Mouse (Mus musculus) midbrain, embryonic 11.5 days (tissue): ENCODE results near the gene Pcolce. TPM values are rescaled to one million over a fixed set of nuclear protein-coding genes. Genes with fewer than 3 reads are reported as not detected.
A peak's percentile ranks its signal among the peaks of the same experiment; 100 is the strongest.
"Not testable (repeated sequence)": the region's sequence is repeated elsewhere in the genome, so short reads cannot be mapped to it uniquely, and the experiment has no call there.

ENCODE experiments used
- ATAC-seq: fragments of 200-750 bp; cut with Nextera tagmentation; 2 replicates; pipeline ENCODE4 v1.8.0; 2017; ENCODE audit warnings: moderate TSS enrichment, moderate library complexity; ENCODE audit not compliant: low FRiP score
- DNase-seq: peaks from one replicate; pipeline ENCODE4 v3.0.0; 2015; ENCODE audit warnings: low spot score; ENCODE audit errors: missing footprints
- H3K27ac ChIP-seq: fragments of 300-500 bp; sonication (generic); 2 replicates; pipeline ENCODE4 v1.5.1; 2014; ENCODE audit warnings: low read depth, low read length
- H3K27me3 ChIP-seq: fragments of 300-500 bp; sonication (generic); 2 replicates; pipeline ENCODE4 v1.6.1; 2014; ENCODE audit warnings: mild to moderate bottlenecking, low read length, moderate library complexity, mixed read lengths; ENCODE audit not compliant: control insufficient read depth, insufficient read depth
- H3K36me3 ChIP-seq: fragments of 300-500 bp; sonication (generic); 2 replicates; pipeline ENCODE4 v1.6.1; 2014; ENCODE audit warnings: mild to moderate bottlenecking, low read length, moderate library complexity, mixed read lengths; ENCODE audit not compliant: control insufficient read depth, insufficient read depth
- H3K4me1 ChIP-seq: fragments of 300-500 bp; sonication (generic); 2 replicates; pipeline ENCODE4 v1.6.1; 2014; ENCODE audit warnings: low read length; ENCODE audit not compliant: control insufficient read depth, insufficient read depth
- H3K4me2 ChIP-seq: fragments of 300-500 bp; sonication (generic); 2 replicates; pipeline ENCODE4 v1.6.1; 2014; ENCODE audit warnings: mild to moderate bottlenecking, moderate library complexity
- H3K4me3 ChIP-seq: fragments of 300-500 bp; sonication (generic); 2 replicates; pipeline ENCODE4 v1.5.1; 2014; ENCODE audit warnings: low read depth, low read length
- H3K9ac ChIP-seq: fragments of 300-500 bp; sonication (generic); 2 replicates; pipeline ENCODE4 v1.6.1; 2014; ENCODE audit warnings: low read length
- H3K9me3 ChIP-seq: fragments of 300-500 bp; sonication (generic); 2 replicates; pipeline ENCODE4 v1.6.1; 2016; ENCODE audit warnings: low read length; ENCODE audit not compliant: control insufficient read depth
- WGBS: fragments of 180-500 bp; shearing (Covaris S2); extraction: QIAGEN DNeasy Blood & Tissue Kit; methylation state at CpG from one replicate; pipeline ENCODE4 v1.1.7; 2014; 5-methylcytosine and 5-hydroxymethylcytosine counted together
- polyA plus RNA-seq: library from polyadenylated mRNA; unstranded; fragments of >200 nt; fragmentation: Nextera tagmentation; extraction: Ambion mirVana; gene quantifications from 2 replicates; pipeline ENCODE4 v1.2.1, GENCODE M21; 2014

The Pcolce gene
- polyA plus RNA-seq, 1 experiment from 2014 or later, result 58.8 TPM

DNA sequence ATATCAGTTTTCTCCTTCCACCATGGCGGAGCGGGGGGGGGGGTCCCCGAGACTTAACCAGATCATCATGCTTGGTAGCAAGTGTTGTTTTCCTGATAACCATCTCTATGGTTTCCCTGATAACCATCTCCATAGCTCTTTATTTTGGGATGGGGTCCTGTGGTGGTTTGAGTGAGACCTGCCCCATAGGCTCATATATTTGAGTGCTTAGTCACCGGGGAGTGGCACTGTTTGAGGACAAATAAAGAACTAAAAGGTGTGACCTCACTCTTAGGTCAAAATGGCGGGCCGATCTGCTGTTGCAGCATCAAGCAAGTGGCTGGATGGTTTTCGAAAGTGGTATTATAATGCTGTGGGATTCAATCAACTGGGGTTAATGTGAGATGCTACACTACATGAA is 1.8 kb upstream of the Pcolce start:
- no peak overlapping the region for H3K4me3 ChIP-seq
- 91% methylated on average over 7 of the region's 7 CpGs for WGBS
- no peak overlapping the region for H3K9ac ChIP-seq
- H3K36me3 ChIP-seq, result no peaks in the 10 kb centered on the region
- H3K27me3 ChIP-seq, result no peaks in the 10 kb centered on the region
- no peak overlapping the region for H3K27ac ChIP-seq
- no peak for ATAC-seq
- H3K4me1 ChIP-seq, result peaks cover 18% of the 10 kb centered on the region
- no peak overlapping the region for H3K4me2 ChIP-seq
- DNase-seq, result no peak
- no peaks in the 10 kb centered on the region for H3K9me3 ChIP-seq

DNA sequence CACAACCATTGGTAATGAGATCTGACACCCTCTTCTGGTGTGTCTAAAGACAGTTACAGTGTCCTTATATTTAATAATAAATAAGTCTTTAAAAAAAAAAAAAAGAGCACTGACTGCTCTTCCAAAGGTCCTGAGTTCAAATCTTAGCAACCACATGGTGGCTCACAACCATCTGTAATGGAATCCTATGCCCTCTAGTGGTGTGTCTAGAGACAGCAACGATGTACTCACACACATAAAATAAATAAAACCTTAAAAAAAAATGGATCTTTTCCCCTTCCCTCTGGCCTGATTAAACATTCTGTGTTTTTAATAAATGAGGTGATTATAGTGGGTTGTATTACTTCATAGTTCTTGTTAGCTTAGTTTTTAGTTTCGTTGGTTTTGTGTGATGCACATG is 1.3 kb upstream of the Pcolce start:
- H3K36me3 ChIP-seq, H3K27ac ChIP-seq, H3K27me3 ChIP-seq, H3K4me2 ChIP-seq, H3K9ac ChIP-seq, ATAC-seq, H3K9me3 ChIP-seq, DNase-seq, H3K4me3 ChIP-seq: not testable (repeated sequence)
- peaks cover 21% of the 10 kb centered on the region for H3K4me1 ChIP-seq
- WGBS, result 89% methylated on average over 2 of the region's 2 CpGs

DNA sequence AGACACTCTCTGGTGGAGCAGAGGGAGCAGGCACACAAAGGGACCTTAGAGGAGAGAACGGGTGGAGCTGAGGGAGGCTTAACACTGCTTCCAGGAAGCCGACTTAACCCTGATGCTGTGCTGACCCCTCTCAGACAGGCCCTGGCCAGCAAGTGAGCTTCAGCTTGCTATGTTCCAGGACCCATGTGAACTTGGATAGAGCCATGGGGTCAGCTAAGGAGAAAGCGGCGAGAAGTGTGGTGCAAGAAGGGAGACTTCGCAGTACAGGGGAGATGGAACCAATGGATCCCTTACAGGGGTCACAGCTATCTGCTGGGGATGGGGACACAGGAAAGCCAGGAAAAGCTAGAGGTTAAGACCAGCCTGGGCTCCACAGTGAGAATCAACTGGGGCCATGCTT is 508 bp downstream of the Pcolce start:
- Histone ChIP-seq H3K27me3 (no peaks in the 10 kb centered on the region; the same call in 1 of the 2 replicates), H3K9ac (peak overlapping the region; percentile 3; the same call in 1 of the 2 replicates), H3K4me1 (peaks cover 26% of the 10 kb centered on the region), H3K27ac (no peak overlapping the region; the same call in 1 of the 2 replicates), H3K4me2 (no peak overlapping the region), H3K36me3 (no peaks in the 10 kb centered on the region), H3K4me3 (no peak overlapping the region), H3K9me3 (no peaks in the 10 kb centered on the region)
- WGBS, result 69% methylated on average over 5 of the region's 5 CpGs
- DNase-seq (no peak), ATAC-seq (0 out of 2 replicates have a peak, but pooled peaks have one; percentile 15)

- peak overlapping the region; percentile 22; the same call in 1 of the 2 replicates for H3K4me2 ChIP-seq
- H3K9ac ChIP-seq, result peak overlapping the region; percentile 30
- H3K36me3 ChIP-seq, result no peaks in the 10 kb centered on the region
- H3K27ac ChIP-seq, result peak overlapping the region; percentile 40; the same call in 1 of the 2 replicates
- WGBS, result 45% methylated on average over 6 of the region's 6 CpGs
- no peaks in the 10 kb centered on the region; the same call in 1 of the 2 replicates for H3K27me3 ChIP-seq
- H3K9me3 ChIP-seq, result no peaks in the 10 kb centered on the region
- DNase-seq (peak; percentile 87), ATAC-seq (0 out of 2 replicates have a peak, but pooled peaks have one; percentile 28)
- no peak overlapping the region for H3K4me3 ChIP-seq
- peaks cover 26% of the 10 kb centered on the region for H3K4me1 ChIP-seq
These were observed 2.4 kb downstream of the Pcolce start for GRCm38 (mm10) chr5:137611245-137611602.

- Histone ChIP-seq H3K36me3 (no peaks in the 10 kb centered on the region), H3K27me3 (no peaks in the 10 kb centered on the region; the same call in 1 of the 2 replicates), H3K4me2 (peak overlapping the region; percentile 22), H3K27ac (peak overlapping the region; percentile 40; the same call in 1 of the 2 replicates), H3K9ac (peak overlapping the region; percentile 30), H3K9me3 (no peaks in the 10 kb centered on the region), H3K4me1 (peaks cover 26% of the 10 kb centered on the region), H3K4me3 (no peak overlapping the region)
- peak; percentile 87 for DNase-seq
- 17% methylated on average over 11 of the region's 12 CpGs for WGBS
- peak; percentile 15; the same call in 1 of the 2 replicates for ATAC-seq
These were observed 2.9 kb downstream of the Pcolce start for GRCm38 (mm10) chr5:137610548-137611244.

DNA sequence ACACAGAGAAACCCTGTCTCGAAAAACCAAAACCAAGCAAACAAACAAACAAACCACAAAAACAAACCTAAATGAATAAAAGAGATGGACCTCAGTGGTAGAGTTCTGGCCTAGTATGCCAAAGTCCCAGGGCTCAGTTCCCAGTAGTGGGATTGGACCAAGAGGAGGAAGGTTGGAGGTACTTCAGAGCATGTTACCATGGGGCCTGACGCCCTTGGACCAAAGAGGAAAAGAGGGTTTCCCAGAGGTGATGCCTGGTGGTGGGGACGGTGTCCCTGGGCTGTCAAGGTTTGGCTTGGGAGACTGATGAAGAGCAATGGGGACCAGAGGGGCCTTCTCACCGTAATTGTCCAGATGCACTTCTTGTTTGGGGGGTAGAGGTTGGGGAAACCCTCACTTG is 3.5 kb downstream of the Pcolce start:
- Histone ChIP-seq H3K4me1 (peaks cover 26% of the 10 kb centered on the region), H3K9ac (peak overlapping the region; percentile 30; the same call in 1 of the 2 replicates), H3K27ac (no peak overlapping the region), H3K4me3 (no peak overlapping the region), H3K4me2 (no peak overlapping the region), H3K27me3 (no peaks in the 10 kb centered on the region; the same call in 1 of the 2 replicates), H3K9me3 (no peaks in the 10 kb centered on the region), H3K36me3 (no peaks in the 10 kb centered on the region)
- DNase-seq (no peak), ATAC-seq (no peak)
- WGBS, result 80% methylated on average over 4 of the region's 4 CpGs

- WGBS, result 63% methylated on average over 3 of the region's 3 CpGs
- Histone ChIP-seq H3K4me3 (no peak overlapping the region), H3K4me2 (no peak overlapping the region), H3K4me1 (peaks cover 26% of the 10 kb centered on the region), H3K36me3 (no peaks in the 10 kb centered on the region), H3K9ac (no peak overlapping the region), H3K27ac (no peak overlapping the region), H3K9me3 (no peaks in the 10 kb centered on the region), H3K27me3 (no peaks in the 10 kb centered on the region; the same call in 1 of the 2 replicates)
- ATAC-seq (no peak), DNase-seq (no peak)
These were observed 4.3 kb downstream of the Pcolce start for GRCm38 (mm10) chr5:137609292-137609691.

DNA sequence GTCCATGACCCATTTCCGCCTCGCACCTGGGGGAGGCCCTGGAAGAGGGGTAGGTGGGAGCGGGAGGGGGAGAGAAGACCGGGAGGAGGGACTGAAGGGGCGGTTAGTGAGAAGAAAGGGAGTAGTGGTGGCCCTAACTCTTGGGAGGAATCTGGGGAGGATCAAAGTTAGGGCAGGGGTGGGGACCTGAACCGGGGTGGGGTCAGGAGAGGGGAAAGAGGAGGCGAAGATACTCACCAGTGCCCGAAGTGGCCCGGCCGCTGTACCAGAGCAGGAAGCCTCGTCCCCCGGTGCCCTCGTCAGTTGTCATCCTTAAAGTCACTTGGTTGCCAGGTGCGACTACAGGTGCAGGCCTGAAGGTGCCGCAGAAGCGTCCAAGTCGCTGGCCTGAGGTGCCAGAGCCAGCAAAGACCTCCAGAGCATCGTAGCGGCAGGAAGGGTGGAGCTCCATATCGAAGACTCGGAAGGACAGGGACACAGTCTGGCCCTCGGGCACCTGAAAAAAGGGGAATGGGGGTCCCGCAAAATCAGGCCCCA is 4.9 kb downstream of the Pcolce start:
- peak overlapping the region; percentile 36 for H3K9ac ChIP-seq
- DNase-seq (no peak), ATAC-seq (no peak)
- H3K9me3 ChIP-seq, result no peaks in the 10 kb centered on the region
- H3K4me3 ChIP-seq, result 0 out of 2 replicates have a peak overlapping the region, but pooled peaks have one; percentile 3
- 14% methylated on average over 23 of the region's 23 CpGs for WGBS
- peaks cover 26% of the 10 kb centered on the region for H3K4me1 ChIP-seq
- no peak overlapping the region for H3K27ac ChIP-seq
- no peaks in the 10 kb centered on the region for H3K36me3 ChIP-seq
- H3K4me2 ChIP-seq, result peak overlapping the region; percentile 13; the same call in 1 of the 2 replicates
- no peaks in the 10 kb centered on the region; the same call in 1 of the 2 replicates for H3K27me3 ChIP-seq
